Mouse (Mus musculus): ENCODE data around the gene B3gnt7. TPM values are rescaled to one million over a fixed set of nuclear protein-coding genes. Genes with fewer than 3 reads are reported as not detected.

Gene B3gnt7
- polyA plus RNA-seq (2012; rRNA removed) = 1.4 and 2.3 TPM in 2 replicates

DNA sequence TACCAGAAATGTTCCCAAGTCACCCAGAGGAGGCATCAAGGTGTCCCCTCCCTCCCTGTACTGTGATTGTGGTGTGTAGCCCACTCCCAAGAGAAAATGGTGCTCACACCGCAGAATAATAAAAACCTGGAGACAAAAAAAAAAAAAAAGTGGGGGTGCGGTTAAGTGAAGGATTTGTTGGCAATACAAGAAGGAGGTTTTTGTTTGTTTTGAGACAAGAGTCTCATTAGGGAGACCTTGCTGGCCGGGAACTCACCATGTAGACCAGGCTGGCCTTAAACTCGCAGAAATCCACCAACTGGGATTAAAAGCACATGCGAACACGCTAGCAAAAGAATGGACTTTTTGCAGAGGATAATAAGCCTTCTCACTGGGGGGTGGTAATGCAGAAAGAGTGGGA, at the start of gene B3gnt7:
B3gnt7 (plus strand) TSS at position 301 of the 400 bp plus-strand sequence.
- no peak for DNase-seq (ENCODE audit: low spot score)

DNA sequence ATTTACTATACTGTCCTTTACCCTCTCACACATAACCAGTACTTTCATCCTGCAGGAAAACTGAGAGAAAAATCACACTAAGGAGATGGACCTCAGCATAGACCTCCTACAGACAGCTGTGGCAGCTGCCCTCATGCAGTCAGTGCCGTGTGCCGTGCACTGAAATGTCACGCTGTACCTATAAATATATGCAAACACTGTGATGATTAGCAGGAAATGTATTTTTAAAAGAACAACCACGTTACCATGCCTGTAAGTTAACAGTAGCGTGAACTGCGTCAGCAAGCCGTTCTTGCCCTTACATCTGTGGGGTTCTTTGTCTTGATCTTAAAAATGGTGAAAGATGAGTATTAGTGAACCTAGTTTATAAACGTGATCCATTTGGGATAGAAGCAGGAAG, 49.2 kb upstream of the B3gnt7 start:
- DNase-seq (ENCODE audit: low spot score) = no peak

DNA sequence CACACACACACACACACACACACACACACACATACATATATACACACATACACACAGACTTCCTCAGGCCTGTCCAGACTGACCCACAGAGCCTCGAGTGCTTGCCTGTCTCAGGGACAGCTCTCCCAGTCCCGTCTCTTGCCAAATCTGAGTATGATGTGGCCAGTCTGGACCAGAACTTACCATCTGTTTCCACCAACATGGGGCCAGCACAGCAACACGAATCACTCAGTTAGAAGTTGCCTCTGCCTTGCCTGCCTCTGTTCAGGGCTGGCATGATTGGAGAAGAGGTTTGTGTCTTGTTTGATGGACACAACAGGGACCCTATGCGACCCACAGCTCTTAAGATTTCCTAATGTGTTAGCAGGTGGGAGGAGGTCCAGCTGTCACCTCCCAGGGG, 46.3 kb upstream of the B3gnt7 start:
- DNase-seq (ENCODE audit: low spot score) = no peak

DNA sequence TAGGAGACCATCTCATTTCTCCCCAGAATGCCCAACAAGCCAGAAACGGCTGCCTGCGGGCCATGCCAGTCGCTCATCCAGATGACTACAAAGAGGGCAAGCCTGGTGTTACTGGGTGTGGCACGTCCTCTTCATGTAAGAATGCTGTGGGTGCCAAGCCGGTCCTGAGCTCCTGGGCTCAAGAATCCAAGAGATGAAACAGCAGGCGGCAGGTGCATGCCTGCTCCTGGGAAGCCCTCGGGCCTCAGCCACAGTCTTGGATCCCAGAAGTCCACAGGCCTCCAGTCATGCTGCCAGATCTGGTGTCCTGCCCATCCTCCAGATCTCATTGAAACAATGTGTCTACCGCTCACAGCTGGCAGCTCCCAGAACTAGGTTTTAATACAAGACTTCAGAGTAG, 45.4 kb upstream of the B3gnt7 start:
- DNase-seq (ENCODE audit: low spot score) = no peak

DNA sequence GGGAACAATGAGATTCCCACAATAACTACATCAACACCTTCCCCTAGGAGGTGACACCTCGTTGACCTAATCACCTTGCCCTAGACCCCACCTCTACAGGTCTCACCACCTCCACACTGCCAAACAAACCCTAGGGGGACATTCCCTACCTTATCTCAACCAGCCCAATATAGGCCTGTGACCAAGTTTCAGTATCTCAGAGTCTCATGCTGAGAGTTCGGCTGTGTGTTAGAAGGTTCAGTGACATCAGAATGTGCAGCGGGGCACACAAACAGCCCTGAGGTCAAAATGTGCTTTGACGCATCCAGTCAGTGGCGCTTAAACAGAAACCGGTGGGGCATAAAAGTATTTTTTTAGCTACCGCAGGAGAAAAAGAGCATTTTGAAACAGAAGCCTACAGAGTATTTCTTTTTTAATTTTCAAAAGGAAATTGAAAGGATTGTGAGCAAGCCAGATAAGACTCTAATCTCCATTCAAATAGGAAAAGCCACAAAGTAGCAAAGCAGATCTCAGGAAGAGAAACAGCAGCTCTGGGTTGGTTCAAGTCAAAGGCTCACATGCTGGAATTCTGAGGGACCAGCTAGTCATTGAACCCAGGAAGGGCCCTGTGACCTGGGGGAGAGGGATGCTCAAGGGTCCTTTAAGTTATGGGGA, 44.3 kb upstream of the B3gnt7 start:
- no peak for DNase-seq (ENCODE audit: low spot score)

DNA sequence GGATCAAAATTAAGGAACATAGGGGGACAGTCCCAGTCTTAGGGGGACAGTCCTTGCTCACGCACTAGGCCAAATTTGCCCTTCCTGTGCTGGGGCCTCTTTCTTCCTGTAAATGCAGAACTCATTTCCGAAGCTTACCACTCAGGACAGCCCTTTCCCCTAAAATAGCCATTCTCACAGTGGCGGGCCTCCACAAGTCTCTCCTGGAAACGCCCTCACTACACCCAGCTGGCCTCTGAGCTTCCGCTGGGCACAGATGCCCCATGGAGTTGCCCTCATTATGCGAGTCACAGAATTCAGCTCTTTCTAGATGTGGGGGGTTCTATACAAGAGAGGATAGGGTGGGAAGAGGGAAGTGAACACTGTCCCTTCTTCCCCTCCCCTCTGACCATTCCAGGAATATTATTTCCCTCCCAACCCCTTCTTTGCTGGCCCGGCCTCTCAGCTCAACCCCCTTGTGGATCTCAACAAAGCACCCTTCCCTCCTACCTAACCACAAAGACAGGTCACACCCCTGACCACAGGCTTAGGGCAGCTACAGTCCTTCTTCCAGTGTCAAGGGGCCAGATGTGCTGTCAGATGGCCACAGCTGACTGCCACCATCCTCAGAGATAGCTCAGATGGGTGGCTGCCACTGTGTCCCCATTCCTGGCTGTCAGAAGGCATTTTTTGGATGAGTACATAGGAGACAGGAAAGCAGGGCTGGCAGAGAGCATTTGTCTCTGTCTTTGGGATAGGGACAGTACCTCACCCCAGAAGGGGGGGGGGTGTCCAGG, 38.9 kb upstream of the B3gnt7 start:
- DNase-seq (ENCODE audit: low spot score) = no peak

DNA sequence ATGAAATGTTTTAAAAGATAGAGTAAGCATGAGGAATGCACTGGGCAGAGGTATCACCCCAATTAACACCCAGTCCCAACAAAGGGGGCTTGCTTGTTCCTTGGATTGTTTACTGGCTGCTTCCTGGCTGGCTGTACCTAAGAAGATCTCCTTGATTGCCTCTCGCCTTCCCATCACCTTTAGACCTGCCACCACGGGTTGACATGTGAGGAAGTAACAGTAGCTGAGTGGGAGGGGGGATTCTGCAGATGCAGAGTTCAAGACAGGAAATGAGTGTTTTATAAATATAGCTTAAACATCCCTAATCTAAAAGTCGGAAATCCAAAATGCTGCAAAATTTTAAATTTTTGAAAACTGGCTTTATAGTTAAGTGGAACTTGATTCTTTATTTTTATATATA, 37.6 kb upstream of the B3gnt7 start:
- DNase-seq (ENCODE audit: low spot score) = no peak

DNA sequence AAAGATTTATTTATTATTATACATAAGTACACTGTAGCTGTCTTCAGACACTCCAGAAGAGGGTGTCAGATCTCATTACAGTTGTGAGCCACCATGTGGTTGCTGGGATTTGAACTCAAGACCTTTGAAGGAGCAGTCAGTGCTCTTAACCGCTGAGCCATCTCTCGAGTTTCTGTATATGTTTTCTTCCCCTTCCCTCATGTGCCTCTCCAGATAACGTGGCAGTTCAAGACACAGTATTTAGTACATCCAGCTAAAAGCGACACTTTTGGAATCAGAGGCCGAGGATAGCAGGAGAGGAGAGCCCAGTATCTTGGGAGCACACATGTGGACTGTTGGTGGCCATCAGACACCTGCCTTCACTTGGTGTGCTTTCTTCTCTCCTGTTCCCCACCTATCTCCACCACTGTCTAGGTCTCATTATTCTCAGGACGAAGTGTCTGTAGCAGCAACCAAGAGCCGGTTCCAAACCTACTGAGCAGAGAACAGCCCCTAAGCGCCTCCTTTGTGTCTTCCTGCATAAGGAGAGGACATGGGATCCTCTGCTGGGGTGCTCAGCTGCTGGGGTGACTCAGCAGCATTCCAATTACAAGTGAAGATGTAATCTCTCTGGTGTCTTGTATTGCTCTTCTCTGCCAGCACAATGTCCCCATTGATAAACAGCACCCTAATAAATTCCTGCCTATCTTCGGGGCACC, 34.0 kb upstream of the B3gnt7 start:
- DNase-seq (ENCODE audit: low spot score) = no peak

DNA sequence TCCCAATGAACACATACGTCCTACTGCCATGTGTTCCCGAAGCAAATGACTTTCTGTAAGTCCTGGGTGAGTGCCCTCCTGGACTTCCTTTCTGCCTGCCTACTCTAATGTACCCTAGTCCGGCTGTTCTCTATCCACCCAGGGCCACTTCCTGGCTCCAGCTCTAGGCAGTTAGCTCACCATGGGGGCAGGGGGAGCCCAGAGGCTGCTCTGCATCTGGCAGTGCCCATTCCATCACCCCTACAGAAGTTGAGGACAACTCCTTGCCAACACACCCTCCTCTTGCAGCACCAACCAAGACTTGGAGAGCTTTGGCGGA, 33.5 kb upstream of the B3gnt7 start:
- DNase-seq (ENCODE audit: low spot score) = no peak

DNA sequence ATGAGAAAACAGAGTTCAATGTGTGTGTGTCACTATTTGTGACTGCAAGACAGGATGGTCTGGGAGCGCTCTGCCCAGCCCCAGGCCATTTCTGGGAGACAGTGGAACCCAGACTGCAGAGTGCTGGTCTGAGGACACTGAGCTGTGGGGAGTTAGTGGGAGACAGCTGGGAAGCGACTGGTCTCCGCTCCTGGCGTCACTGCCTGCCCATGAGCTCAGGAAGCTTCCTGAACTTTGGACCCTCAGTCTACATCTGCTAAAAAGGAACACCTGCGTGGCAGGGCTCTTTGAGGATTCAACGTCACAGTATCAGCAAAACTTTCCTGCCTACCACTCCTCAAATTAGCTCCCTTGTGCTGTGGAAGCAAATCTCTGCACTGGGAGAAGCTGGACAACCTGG, 30.9 kb upstream of the B3gnt7 start:
- DNase-seq (ENCODE audit: low spot score) = no peak

DNA sequence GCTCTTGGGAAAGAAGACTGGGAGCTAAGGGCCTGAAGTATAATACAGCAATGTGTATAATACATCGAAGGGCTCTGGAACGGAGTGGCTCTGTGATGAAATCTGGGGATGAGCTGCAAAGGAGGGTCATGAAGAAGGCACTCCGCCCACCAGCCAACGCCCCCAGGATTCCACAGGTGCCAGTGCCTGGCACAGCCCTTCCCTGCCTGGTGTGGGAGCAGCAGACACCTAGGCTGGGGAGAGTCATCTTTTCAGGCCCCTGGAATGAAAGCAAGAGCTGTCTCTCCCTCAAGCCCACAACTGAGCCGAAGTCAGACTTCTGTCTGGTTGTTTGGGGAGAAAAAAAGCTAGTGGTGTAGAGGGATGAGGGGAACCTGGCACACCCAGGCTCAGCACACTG, 25.6 kb upstream of the B3gnt7 start:
- DNase-seq (ENCODE audit: low spot score) = no peak

DNA sequence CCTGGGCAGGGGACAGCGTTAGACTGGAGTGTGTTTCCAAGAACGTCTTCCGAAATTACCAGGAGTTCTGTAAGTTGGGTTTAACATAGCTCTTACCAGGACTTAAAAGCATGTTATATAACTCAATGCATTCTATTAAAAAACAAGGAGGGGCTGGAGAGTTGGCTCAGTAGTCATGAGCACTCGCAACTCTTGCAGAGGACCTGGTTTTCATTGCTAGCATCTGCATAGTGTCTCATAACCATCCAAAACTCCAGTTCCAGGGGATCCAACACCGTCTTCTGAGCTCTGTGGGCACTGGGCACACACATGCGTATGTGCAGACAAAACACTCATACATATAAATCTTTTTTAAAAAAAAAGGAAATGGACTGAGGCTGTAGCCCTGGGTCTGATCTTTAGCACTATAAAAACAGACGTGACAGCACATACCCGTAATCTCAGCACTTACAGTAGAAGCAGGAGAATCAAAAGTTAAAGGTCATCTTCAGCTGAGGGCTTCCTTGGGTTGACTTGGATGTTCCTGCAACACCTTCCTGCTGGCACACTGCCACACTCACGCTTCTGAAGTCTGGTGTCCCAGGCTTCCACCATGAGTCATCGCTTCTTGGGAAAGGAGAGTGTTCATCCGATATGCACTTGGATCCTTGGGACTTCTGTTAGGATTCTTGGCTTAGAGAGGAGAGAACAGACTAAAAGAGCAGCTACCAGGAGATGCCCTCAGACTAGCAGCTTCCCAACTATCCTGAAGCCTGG, 20.7 kb upstream of the B3gnt7 start:
- DNase-seq (ENCODE audit: low spot score) = no peak

DNA sequence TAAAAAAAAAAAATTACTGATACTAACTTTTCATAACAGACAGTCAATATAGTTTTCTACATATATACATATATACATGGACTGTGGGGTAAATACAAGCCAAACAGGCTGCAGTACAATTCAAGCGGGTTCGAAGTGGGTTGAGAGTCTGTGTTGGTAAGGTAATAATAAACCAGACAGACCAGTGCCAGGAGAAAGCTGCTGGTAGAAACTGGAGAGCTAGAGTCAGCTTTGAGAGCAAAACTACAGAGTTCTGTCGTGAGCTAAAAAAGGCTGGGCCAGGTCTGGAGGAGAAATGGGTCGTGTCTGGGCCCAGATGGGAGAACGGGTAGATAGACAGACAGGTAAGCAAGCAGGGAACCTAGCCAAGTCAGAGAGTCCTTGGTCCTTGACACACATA, 18.5 kb upstream of the B3gnt7 start:
- no peak for DNase-seq (ENCODE audit: low spot score)

DNA sequence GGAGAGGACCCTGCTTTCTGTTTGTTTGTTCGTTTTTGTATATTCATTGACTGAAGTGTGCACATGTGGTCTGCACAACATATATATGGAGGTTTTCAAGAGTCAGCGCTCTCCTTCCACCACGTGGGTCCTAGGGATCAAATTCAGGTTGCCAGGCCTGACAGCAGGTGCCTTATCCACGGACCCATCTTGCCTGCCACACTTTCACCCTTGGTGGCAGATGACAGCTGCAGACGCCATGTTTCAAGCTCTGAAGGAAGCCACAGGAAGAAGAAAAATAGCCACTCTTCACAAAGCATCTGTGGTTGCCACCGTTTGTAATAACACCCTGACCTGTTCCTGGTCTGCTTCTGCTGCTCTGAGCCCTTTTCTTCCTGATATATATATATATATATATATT, 17.3 kb upstream of the B3gnt7 start:
- DNase-seq (ENCODE audit: low spot score) = no peak

DNA sequence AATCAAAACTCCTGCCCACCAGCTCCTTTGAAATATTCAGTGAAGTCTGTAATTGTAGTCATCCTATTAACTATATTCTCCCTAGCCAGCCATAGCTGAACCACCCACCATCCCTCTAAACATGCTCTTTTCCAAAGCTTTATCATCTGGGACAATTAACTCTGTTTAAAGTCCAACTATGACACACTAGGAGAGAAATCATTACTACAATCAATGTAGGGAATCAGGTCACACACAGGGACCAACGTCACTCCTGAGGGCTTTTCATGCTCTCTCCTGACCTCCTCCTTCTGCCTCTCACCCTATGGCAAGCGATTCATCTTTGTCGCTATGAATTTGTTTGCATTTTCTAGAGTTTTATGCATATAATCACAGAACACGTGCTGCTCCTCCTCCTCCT, 15.2 kb upstream of the B3gnt7 start:
- DNase-seq (ENCODE audit: low spot score) = no peak

DNA sequence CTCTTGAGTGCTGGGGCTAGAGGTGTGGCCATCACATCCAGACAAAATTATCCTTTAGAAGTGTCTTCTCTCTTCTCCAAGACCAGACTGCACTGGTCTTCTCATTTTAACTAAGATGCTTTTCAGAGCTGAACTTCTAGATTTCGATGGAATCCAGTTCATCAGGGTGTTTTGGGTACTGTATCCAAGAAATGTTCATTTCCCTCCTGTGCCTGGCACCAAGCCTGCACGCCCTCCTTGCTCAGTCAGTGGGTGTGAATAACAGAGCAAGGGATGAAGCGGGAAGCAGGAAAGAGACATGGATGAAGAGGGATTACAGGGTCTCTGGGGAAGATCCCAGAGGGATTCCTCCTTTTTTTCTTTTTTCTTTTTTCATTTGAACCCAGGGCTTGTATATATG, 12.2 kb upstream of the B3gnt7 start:
- DNase-seq (ENCODE audit: low spot score) = no peak

DNA sequence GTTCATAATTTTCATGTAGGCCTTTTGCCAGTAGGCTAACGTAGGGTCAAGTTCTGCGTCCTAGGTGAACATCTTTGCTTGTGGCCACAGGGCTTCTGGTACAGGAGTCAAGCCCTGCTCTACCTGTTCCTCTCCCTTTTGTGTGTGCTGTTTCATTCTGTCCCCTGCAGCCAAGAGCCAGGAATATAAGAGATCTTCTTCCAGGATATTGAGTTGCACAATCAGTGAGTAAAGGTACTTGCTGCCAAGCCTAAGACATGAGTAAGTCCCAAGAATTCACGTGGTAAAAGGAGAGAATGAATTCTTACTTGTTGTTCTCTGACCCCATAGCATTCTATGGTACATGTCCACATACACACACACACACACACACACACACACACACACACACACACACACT, 9.5 kb upstream of the B3gnt7 start:
- no peak for DNase-seq (ENCODE audit: low spot score)

DNA sequence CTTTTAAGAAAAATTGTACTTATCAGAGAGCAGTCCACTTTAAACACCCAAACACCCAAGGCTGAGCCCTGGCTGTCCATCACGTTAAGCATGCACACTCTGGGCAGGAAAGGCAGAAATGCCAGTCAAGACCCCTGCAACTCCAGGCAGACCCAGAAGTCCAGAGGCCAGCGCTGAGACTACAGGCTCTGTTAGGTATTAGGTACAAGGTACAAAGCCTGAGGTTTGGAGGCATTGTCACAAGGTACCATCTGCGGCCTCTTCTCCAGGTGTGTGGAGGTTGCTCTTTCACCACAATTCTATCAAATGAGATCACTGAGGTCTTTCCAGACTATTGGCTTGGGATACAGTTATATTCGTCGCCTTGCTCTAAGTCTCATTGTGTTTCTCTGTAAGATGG, 8.8 kb upstream of the B3gnt7 start:
- DNase-seq (ENCODE audit: low spot score) = no peak

DNA sequence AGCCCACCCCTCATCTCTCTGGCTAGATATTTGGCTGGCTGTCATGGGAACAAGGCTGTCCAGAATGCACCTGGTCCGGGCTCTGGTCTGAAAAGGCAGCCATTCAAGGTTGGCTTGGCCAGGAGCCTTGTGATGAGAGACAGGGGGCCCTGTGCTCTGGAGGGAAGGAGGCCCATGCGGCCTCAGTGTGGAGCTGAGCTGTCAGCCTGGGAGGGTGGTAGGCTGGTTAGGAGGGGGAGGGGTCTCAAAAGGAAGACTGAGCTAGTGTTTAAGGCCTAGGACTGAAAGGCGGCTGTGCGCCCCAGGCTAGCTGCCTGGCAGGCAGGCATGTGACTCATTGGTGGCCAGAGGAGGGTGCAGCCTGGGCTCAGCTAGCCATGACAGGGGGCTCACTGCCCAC, 8.2 kb upstream of the B3gnt7 start:
- no peak for DNase-seq (ENCODE audit: low spot score)

DNA sequence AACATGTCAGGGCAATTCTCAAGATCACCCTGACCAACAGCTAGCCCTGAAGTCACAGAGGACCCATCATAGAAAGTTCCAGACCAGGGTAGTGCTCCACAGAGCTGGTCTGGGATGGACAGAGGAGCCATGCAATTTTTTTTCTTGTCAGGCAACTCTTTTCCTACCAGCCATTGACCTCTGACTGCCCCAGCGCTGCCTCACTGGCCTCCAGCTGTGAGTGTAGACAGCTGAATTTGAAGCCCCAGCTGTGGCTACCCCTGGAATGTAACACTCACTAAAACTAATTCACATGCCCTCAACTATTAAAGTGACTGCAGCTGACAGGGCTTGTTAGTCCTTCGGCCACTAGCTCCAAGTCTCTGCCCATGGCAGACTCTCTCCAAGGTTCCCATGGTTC, 2.5 kb upstream of the B3gnt7 start:
- no peak for DNase-seq (ENCODE audit: low spot score)

DNA sequence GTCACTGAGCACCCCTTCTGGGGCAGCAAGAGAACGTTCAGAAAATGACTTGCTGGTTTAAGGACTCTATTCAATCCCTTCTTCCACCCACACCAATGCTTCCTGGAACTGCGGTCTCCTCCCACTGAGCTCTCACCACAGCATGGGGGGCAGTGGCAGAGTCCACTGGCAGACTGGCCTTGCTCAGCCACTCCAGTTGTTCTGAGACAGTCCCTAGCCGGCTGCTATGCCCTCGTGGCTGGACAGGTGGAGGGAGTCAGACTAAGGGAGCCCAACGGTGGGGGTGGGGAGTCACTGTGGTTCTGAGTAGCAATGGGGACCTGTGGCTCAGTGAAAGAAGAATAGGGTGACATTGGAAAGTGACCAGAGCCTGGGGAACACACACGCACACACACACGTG, 1.9 kb upstream of the B3gnt7 start:
- no peak for DNase-seq (ENCODE audit: low spot score)

DNA sequence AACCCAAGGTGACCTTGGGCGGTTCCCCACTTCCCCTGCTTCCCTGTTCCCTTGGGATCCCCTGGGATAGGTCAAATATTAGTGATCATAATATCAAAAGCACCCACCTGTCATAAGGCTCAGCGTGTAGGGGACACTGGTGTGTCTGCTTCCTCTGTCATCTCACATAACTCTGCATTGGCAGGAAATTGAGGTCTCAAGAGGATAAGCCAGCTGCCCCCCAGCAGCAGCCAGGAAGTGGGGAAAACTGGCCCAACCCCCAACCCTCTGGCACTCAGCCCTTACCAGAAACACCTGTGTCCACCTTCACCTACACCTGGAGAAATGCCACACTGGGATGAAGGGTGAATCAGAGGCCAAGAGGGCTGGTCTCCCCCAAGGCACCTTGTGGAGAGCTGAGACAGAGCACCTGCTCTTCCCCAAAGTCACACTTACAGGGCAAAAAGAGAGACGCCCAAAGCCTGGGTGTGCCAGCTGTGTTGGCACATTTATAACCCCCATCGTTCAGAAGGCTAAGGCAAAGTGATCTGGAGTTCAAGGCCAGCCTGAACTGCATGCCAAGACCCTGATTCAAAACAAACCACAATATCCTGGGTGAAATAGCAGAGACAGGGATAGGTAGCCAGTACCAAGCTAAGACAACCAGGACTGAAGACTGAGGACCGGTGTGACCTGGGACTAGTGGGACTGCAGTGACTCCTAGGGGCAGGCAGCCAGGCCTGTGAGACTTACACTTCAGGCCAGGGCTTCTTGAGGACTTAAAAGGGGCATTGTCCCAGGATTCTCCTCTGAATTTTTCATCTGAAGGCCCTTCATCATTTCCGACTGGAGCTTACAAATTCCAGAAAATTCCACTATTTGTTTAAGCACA, 1.2 kb upstream of the B3gnt7 start:
- no peak for DNase-seq (ENCODE audit: low spot score)
